Mouse (Mus musculus): Measurements from ENCODE around the gene Heca. TPM values are rescaled to one million over a fixed set of nuclear protein-coding genes. Genes with fewer than 3 reads are reported as not detected.
"Not testable (repeated sequence)": the region's sequence is repeated elsewhere in the genome, so short reads cannot be mapped to it uniquely, and the experiment has no call there.

Heca gene
- polyA plus RNA-seq, 2 experiments from 2014 or later: 21.3 to 22.3 TPM

- no peak for ATAC-seq
Measured at GRCm38 (mm10) chr10:17878002-17878919, 69.6 kb downstream of the Heca start.

GRCm38 (mm10) chr10:17869822-17870662, 77.8 kb downstream of the Heca start:
- peak; percentile 94 for ATAC-seq

GRCm38 (mm10) chr10:17860701-17861480, 87.0 kb downstream of the Heca start:
- ATAC-seq: no peak

- no peak for ATAC-seq
Measured at GRCm38 (mm10) chr10:17857647-17858261, 90.1 kb downstream of the Heca start.

GRCm38 (mm10) chr10:17844781-17845537, 102.9 kb downstream of the Heca start:
- ATAC-seq: no peak

GRCm38 (mm10) chr10:17842030-17842429, 105.8 kb downstream of the Heca start:
- ATAC-seq: no peak

- ATAC-seq: no peak
Measured at GRCm38 (mm10) chr10:17836275-17836674, 111.6 kb downstream of the Heca start.

GRCm38 (mm10) chr10:17835031-17835430, 112.8 kb downstream of the Heca start:
- ATAC-seq: no peak

GRCm38 (mm10) chr10:17831041-17831440, 116.8 kb downstream of the Heca start:
- ATAC-seq: no peak

GRCm38 (mm10) chr10:17829205-17829604, 118.7 kb downstream of the Heca start:
- ATAC-seq: no peak

GRCm38 (mm10) chr10:17827391-17827790, 120.5 kb downstream of the Heca start:
- ATAC-seq: no peak

GRCm38 (mm10) chr10:17820422-17820821, 127.4 kb downstream of the Heca start:
- ATAC-seq: not testable (repeated sequence)

Other genes starting within 250 kb of the Heca start
- gene Cited2, start 224.8 kb downstream of the Heca start, polyA plus RNA-seq (2017; shearing (Covaris generic)): 1 to 10 TPM; 5.1 to 7.6 TPM
- gene Txlnb, start 151.8 kb downstream of the Heca start, polyA plus RNA-seq (2017; shearing (Covaris generic)): 1 to 10 TPM; 1.2 to 2.7 TPM
- 100 to 1,000 TPM; 532 to 579 TPM for gene Abracl, start 75.2 kb upstream of the Heca start, polyA plus RNA-seq (2017; shearing (Covaris generic))
- gene Reps1, start 107.8 kb upstream of the Heca start, polyA plus RNA-seq (2017; shearing (Covaris generic)): 10 to 100 TPM; 25.2 to 28.1 TPM